Mouse (Mus musculus) hindbrain, embryonic 13.5 days (tissue): ENCODE data around the gene Scube1. TPM values are rescaled to one million over a fixed set of nuclear protein-coding genes. Genes with fewer than 3 reads are reported as not detected.

ENCODE experiments used
- polyA plus RNA-seq: library from polyadenylated mRNA; unstranded; fragments of >200 nt; fragmentation: Nextera tagmentation; extraction: Ambion mirVana; gene quantifications from 2 replicates; pipeline ENCODE4 v1.2.1, GENCODE M21; 2015

Gene Scube1
- polyA plus RNA-seq, 1 experiment from 2014 or later: 13.5 TPM

Other genes with a start within 250 kb of the Scube1 start
- gene Ttll1, start 214.1 kb downstream of the Scube1 start, polyA plus RNA-seq: 112 and 113 TPM in 2 replicates
- 0.63 and 1.5 TPM in 2 replicates for gene Bik, start 198.2 kb downstream of the Scube1 start, polyA plus RNA-seq
- gene Tspo, start 161.4 kb downstream of the Scube1 start, polyA plus RNA-seq: 12.8 and 13.1 TPM in 2 replicates
- 33.0 and 34.4 TPM in 2 replicates for gene Mcat, start 161.2 kb downstream of the Scube1 start, polyA plus RNA-seq
- gene Ttll12, start 129.9 kb downstream of the Scube1 start, polyA plus RNA-seq: 40.7 and 41.2 TPM in 2 replicates
- gene Mpped1, start 54.4 kb upstream of the Scube1 start, polyA plus RNA-seq: 11.3 and 11.7 TPM in 2 replicates